In genomic region chr7:79498965-79499595, GRCm38 (mm10) we compare ENCODE assay signal across 8 mouse cellular contexts. TPM values are rescaled to one million over a fixed set of nuclear protein-coding genes. Genes with fewer than 3 reads are reported as not detected.
DNase-seq lines count a peak whose midpoint lies in the region; ATAC-seq and TF ChIP-seq lines count a peak whose summit lies in the region.

No protein-coding gene starts in this region.

- peaks cover 3% of the 10 kb centered on the region; the same call in 1 of the 2 replicates for H3K4me1 ChIP-seq in heart, embryonic 11.5 days (ENCODE audit: control insufficient read depth, insufficient read depth, low read length)
- H3K4me1 ChIP-seq in ES-Bruce4 (ENCODE audit: control insufficient read depth, insufficient read depth, low read length): no peaks in the 10 kb centered on the region
- peaks cover 45% of the 10 kb centered on the region for H3K4me1 ChIP-seq in forebrain, embryonic 15.5 days
- H3K4me1 ChIP-seq in limb, embryonic 13.5 days: peaks cover 7% of the 10 kb centered on the region; the same call in 1 of the 2 replicates
- H3K4me1 ChIP-seq in neural tube, embryonic 11.5 days (ENCODE audit: control insufficient read depth, insufficient read depth, low read length): peaks cover 12% of the 10 kb centered on the region

- H3K4me2 ChIP-seq in heart, embryonic 11.5 days: no peak overlapping the region
- H3K4me2 ChIP-seq in forebrain, embryonic 15.5 days (replicated peaks): peak overlapping the region; percentile 92
- no peak overlapping the region for H3K4me2 ChIP-seq in limb, embryonic 13.5 days (replicated peaks)
- H3K4me2 ChIP-seq in neural tube, embryonic 11.5 days (ENCODE audit: low read depth): peak overlapping the region; percentile 94

- no peaks in the 10 kb centered on the region for H3K9me3 ChIP-seq in heart, embryonic 11.5 days (replicated peaks; ENCODE audit: control insufficient read depth, low read length)
- H3K9me3 ChIP-seq in ES-Bruce4 (replicated peaks; ENCODE audit: control insufficient read depth, insufficient read depth, low read length, poor library complexity, severe bottlenecking): no peaks in the 10 kb centered on the region
- H3K9me3 ChIP-seq in forebrain, embryonic 15.5 days: no peaks in the 10 kb centered on the region
- H3K9me3 ChIP-seq in limb, embryonic 13.5 days: no peaks in the 10 kb centered on the region
- no peaks in the 10 kb centered on the region for H3K9me3 ChIP-seq in neural tube, embryonic 11.5 days (ENCODE audit: control insufficient read depth, low read length)

- no peak overlapping the region for H3K27ac ChIP-seq in heart, embryonic 11.5 days (ENCODE audit: low read depth, low read length)
- no peak overlapping the region for H3K27ac ChIP-seq in ES-Bruce4 (ENCODE audit: insufficient read depth, low read length)
- H3K27ac ChIP-seq in forebrain, embryonic 15.5 days (replicated peaks): peak overlapping the region; percentile 98
- H3K27ac ChIP-seq in limb, embryonic 13.5 days: no peak overlapping the region
- peak overlapping the region; percentile 99 for H3K27ac ChIP-seq in neural tube, embryonic 11.5 days (ENCODE audit: low read depth, low read length)

- no peak for ATAC-seq in heart, embryonic 11.5 days (replicated peaks; ENCODE audit: insufficient number of reproducible peaks, low FRiP score, low TSS enrichment)
- no peak for ATAC-seq in forebrain, embryonic 15.5 days (replicated peaks)
- ATAC-seq in limb, embryonic 13.5 days (ENCODE audit: low FRiP score, low read depth): no peak
- peak; percentile 40 for ATAC-seq in neural tube, embryonic 11.5 days (ENCODE audit: insufficient read depth, low FRiP score, low TSS enrichment)
- no peak for ATAC-seq in erythroid progenitor cell, adult 5-6 weeks (replicated peaks; ENCODE audit: low FRiP score, poor library complexity, severe bottlenecking)

- peaks cover 99% of the 10 kb centered on the region for H3K27me3 ChIP-seq in heart, embryonic 11.5 days (ENCODE audit: control insufficient read depth, insufficient read depth, low read length)
- H3K27me3 ChIP-seq in ES-Bruce4 (ENCODE audit: control insufficient read depth, insufficient read depth, low read length, poor library complexity, severe bottlenecking): peaks cover 22% of the 10 kb centered on the region
- H3K27me3 ChIP-seq in forebrain, embryonic 15.5 days: no peaks in the 10 kb centered on the region
- peaks cover 100% of the 10 kb centered on the region for H3K27me3 ChIP-seq in limb, embryonic 13.5 days
- H3K27me3 ChIP-seq in neural tube, embryonic 11.5 days (ENCODE audit: control insufficient read depth, insufficient read depth, low read length): peaks cover 67% of the 10 kb centered on the region

- no peak overlapping the region; the same call in 1 of the 2 replicates for H3K4me3 ChIP-seq in heart, embryonic 11.5 days (ENCODE audit: low read depth, low read length)
- peak overlapping the region; percentile 17 for H3K4me3 ChIP-seq in ES-Bruce4 (ENCODE audit: low read depth, low read length)
- peak overlapping the region; percentile 85 for H3K4me3 ChIP-seq in forebrain, embryonic 15.5 days
- peak overlapping the region; percentile 21; the same call in 1 of the 2 replicates for H3K4me3 ChIP-seq in limb, embryonic 13.5 days
- peak overlapping the region; percentile 84 for H3K4me3 ChIP-seq in neural tube, embryonic 11.5 days (ENCODE audit: low read depth, low read length)

- H3K36me3 ChIP-seq in heart, embryonic 11.5 days (ENCODE audit: control insufficient read depth, insufficient read depth, low read length): no peaks in the 10 kb centered on the region
- H3K36me3 ChIP-seq in ES-Bruce4 (ENCODE audit: control insufficient read depth, insufficient read depth, low read length, poor library complexity, severe bottlenecking): no peaks in the 10 kb centered on the region
- H3K36me3 ChIP-seq in forebrain, embryonic 15.5 days: no peaks in the 10 kb centered on the region
- H3K36me3 ChIP-seq in limb, embryonic 13.5 days: no peaks in the 10 kb centered on the region
- 0 out of 2 replicates have a peak, but pooled peaks cover 2% of the 10 kb centered on the region for H3K36me3 ChIP-seq in neural tube, embryonic 11.5 days (ENCODE audit: control insufficient read depth, insufficient read depth, low read length)

- 3% methylated on average over 35 of the region's 35 CpGs for WGBS in heart, embryonic 11.5 days (ENCODE audit: insufficient replicate concordance)
- WGBS in forebrain, embryonic 15.5 days: under 1% methylated on average over 35 of the region's 35 CpGs
- under 1% methylated on average over 35 of the region's 35 CpGs for WGBS in limb, embryonic 13.5 days
- 0% methylated on average over 35 of the region's 35 CpGs for WGBS in neural tube, embryonic 11.5 days

- no peak for TF ChIP-seq CTCF in ES-Bruce4 (IDR thresholded peaks at IDR 0.05; ENCODE audit: low read depth, low read length)

- no peak overlapping the region for H3K9ac ChIP-seq in heart, embryonic 11.5 days (ENCODE audit: low read depth, low read length)
- no peak overlapping the region for H3K9ac ChIP-seq in ES-Bruce4 (ENCODE audit: low read depth, poor library complexity, severe bottlenecking)
- peak overlapping the region; percentile 100 for H3K9ac ChIP-seq in forebrain, embryonic 15.5 days (replicated peaks)
- no peak overlapping the region for H3K9ac ChIP-seq in limb, embryonic 13.5 days
- peak overlapping the region; percentile 99 for H3K9ac ChIP-seq in neural tube, embryonic 11.5 days (ENCODE audit: low read length)

- intact Hi-C loops in heart, postnatal 14 days (cut with DNase I): loop anchor here (5.0 kb wide), 2 partner anchors 48 to 228 kb away; no protein-coding TSS in a partner anchor

- no peak for TF ChIP-seq EP300 in ES-Bruce4 (IDR thresholded peaks at IDR 0.05; ENCODE audit: insufficient read depth, low read depth, low read length)

- DNase-seq in heart, postnatal 14 days: peak; percentile 54 to 71
- DNase-seq in c-Kit-positive CD71-positive TER-119-positive erythroid progenitor cells, embryonic 14.5 days (ENCODE audit: low spot score): peak; percentile 14
- peak; percentile 90 for DNase-seq in neural tube, embryonic 11.5 days (ENCODE audit: low spot score)

- TF ChIP-seq POLR2A in ES-Bruce4 (IDR thresholded peaks at IDR 0.05; ENCODE audit: insufficient read depth, low read length): no peak

RNA-seq across cellular contexts. Expression of gene Polg, which starts 32.9 kb away (rescaled TPM):
- total RNA-seq in heart, postnatal 14 days (2021): 10 to 100 TPM; 51.4 to 54.7 TPM
- 23.9 and 28.1 TPM in 2 replicates for polyA plus RNA-seq in heart, embryonic 11.5 days (2014; fragmentation: Nextera tagmentation; extraction: Ambion mirVana)
- polyA plus RNA-seq in ES-Bruce4 (2011; ENCODE audit: insufficient read depth, insufficient read length, low read depth, missing spikeins): 75.8 and 78.3 TPM in 2 replicates
- 32.9 and 35.8 TPM in 2 replicates for polyA plus RNA-seq in forebrain, embryonic 15.5 days (2015; fragmentation: Nextera tagmentation; extraction: Ambion mirVana)
- polyA plus RNA-seq in limb, embryonic 13.5 days (2015; fragmentation: Nextera tagmentation; extraction: Ambion mirVana): 32.9 and 35.3 TPM in 2 replicates
- polyA plus RNA-seq in neural tube, embryonic 11.5 days (2014; fragmentation: Nextera tagmentation; extraction: Ambion mirVana): 36.9 and 45.1 TPM in 2 replicates
- 14.7 and 28.5 TPM in 2 replicates for total RNA-seq in erythroid progenitor cell, adult 5-6 weeks (2015; ENCODE audit: low replicate concordance)
- total RNA-seq in erythroid progenitor cell, adult 5-6 weeks (2017; ENCODE audit: low replicate concordance): 50.2 and 51.1 TPM in 2 replicates

Comparison
In these comparisons a context has a peak if more than half of its experiments do, and no peak if none do; other contexts are left out.
1. DNase-seq: peak in every context shown above with its lines; median percentile 90 in neural tube, embryonic 11.5 days; 62 in heart, postnatal 14 days; 14 in c-Kit-positive CD71-positive TER-119-positive erythroid progenitor cells, embryonic 14.5 days.
2. H3K27ac ChIP-seq: peak in forebrain, embryonic 15.5 days (single experiment) and neural tube, embryonic 11.5 days (single experiment); none in heart, embryonic 11.5 days (single experiment), ES-Bruce4 (single experiment) and limb, embryonic 13.5 days (single experiment).
3. H3K4me2 ChIP-seq: peak in forebrain, embryonic 15.5 days (single experiment) and neural tube, embryonic 11.5 days (single experiment); none in heart, embryonic 11.5 days (single experiment) and limb, embryonic 13.5 days (single experiment).
4. H3K9ac ChIP-seq: peak in forebrain, embryonic 15.5 days (single experiment) and neural tube, embryonic 11.5 days (single experiment); none in heart, embryonic 11.5 days (single experiment), ES-Bruce4 (single experiment) and limb, embryonic 13.5 days (single experiment).